8 mouse cellular contexts compared by ENCODE assay signal in the genomic region with DNA sequence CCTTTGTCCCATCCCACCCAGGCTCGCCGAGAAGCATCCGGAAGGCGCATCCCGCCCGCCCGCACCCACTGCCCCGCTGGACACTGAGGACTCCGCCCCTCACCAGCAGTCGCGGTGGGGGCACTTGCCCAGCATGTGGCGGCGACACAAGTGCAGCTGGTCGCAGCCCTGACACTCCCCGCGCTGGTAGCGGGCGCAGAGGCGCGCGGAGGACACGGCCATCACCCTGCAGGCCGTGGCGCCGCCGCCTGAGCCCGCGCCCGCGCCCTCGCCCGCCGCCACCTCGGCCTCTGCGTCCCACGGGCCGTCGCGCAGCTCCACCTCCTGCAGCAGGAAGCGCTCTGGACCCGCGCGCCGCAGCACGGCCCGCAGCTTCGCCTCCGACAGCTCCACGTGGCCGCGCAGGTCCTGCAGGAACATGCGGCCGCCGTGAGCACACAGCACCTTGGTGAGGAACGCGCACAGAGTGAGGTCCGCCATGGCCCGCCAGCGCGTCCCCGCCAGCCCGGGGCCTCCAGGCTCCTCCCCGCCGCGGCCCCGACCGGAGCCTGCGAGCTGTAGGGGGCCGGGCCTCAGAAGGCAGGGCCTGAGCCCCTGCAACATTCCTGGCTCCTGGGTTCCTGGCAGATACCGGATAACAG. TPM values are rescaled to one million over a fixed set of nuclear protein-coding genes. Genes with fewer than 3 reads are reported as not detected.
DNase-seq lines count a peak whose midpoint lies in the region; ATAC-seq and TF ChIP-seq lines count a peak whose summit lies in the region.

A gene (minus strand): TSS at position 499 of the 641 bp plus-strand sequence.

- peak within 1 kb of the TSS; percentile 84 for H3ac ChIP-seq in C2C12 (ENCODE audit: control insufficient read depth, insufficient read length, low read depth)

- peaks cover 41% of the 10 kb centered on the region for H3K36me3 ChIP-seq in C2C12 (ENCODE audit: control insufficient read depth, insufficient read depth)
- H3K36me3 ChIP-seq in heart, embryonic 13.5 days: peaks cover 42% of the 10 kb centered on the region
- H3K36me3 ChIP-seq in kidney, postnatal 0 days (ENCODE audit: insufficient read depth, low read length): peaks cover 17% of the 10 kb centered on the region
- peaks cover 39% of the 10 kb centered on the region for H3K36me3 ChIP-seq in liver, embryonic 13.5 days
- H3K36me3 ChIP-seq in neural tube, embryonic 11.5 days (ENCODE audit: control insufficient read depth, insufficient read depth, low read length): peaks cover 3% of the 10 kb centered on the region

- peak; percentile 93 for ATAC-seq in heart, embryonic 13.5 days (ENCODE audit: extremely low read depth, insufficient number of reproducible peaks, low FRiP score, low TSS enrichment)
- peak; percentile 96 for ATAC-seq in kidney, postnatal 0 days (replicated peaks; ENCODE audit: low FRiP score, low read depth)
- peak; percentile 92 for ATAC-seq in liver, embryonic 13.5 days (ENCODE audit: low read depth)
- ATAC-seq in neural tube, embryonic 11.5 days (ENCODE audit: insufficient read depth, low FRiP score, low TSS enrichment): peak; percentile 94

- DNase-seq in kidney, postnatal 0 days (ENCODE audit: low spot score): peak; percentile 92
- DNase-seq in liver, embryonic 13.5 days: peak; percentile 61
- peak; percentile 89 for DNase-seq in neural tube, embryonic 11.5 days (ENCODE audit: low spot score)
- DNase-seq in telencephalon, adult 2 months (ENCODE audit: low read depth, low spot score): peak; percentile 32

- peak within 1 kb of the TSS; percentile 29; the same call in 1 of the 2 replicates for H3K27ac ChIP-seq in bone marrow, adult 2 months (ENCODE audit: control insufficient read depth, insufficient read depth, low read depth, low read length, poor library complexity)
- peak within 1 kb of the TSS; percentile 60 for H3K27ac ChIP-seq in embryonic fibroblast, embryonic 13.5 days (ENCODE audit: insufficient read depth, low read length)
- peak within 1 kb of the TSS; percentile 98 for H3K27ac ChIP-seq in heart, embryonic 13.5 days (replicated peaks)
- H3K27ac ChIP-seq in kidney, postnatal 0 days: peak within 1 kb of the TSS; percentile 97
- H3K27ac ChIP-seq in liver, embryonic 13.5 days: peak within 1 kb of the TSS; percentile 80
- H3K27ac ChIP-seq in neural tube, embryonic 11.5 days (ENCODE audit: low read depth, low read length): peak within 1 kb of the TSS; percentile 98

- H3K9me3 ChIP-seq in heart, embryonic 13.5 days: peaks cover 6% of the 10 kb centered on the region
- H3K9me3 ChIP-seq in kidney, postnatal 0 days (replicated peaks; ENCODE audit: low read length): no peaks in the 10 kb centered on the region
- no peaks in the 10 kb centered on the region for H3K9me3 ChIP-seq in liver, embryonic 13.5 days (replicated peaks)
- H3K9me3 ChIP-seq in neural tube, embryonic 11.5 days (ENCODE audit: control insufficient read depth, low read length): no peaks in the 10 kb centered on the region

- peak within 1 kb of the TSS; percentile 97 for H3K9ac ChIP-seq in heart, embryonic 13.5 days
- peak within 1 kb of the TSS; percentile 93 for H3K9ac ChIP-seq in kidney, postnatal 0 days (ENCODE audit: low read depth, low read length)
- peak within 1 kb of the TSS; percentile 81 for H3K9ac ChIP-seq in liver, embryonic 13.5 days
- H3K9ac ChIP-seq in neural tube, embryonic 11.5 days (ENCODE audit: low read length): peak within 1 kb of the TSS; percentile 99

- H3K79me2 ChIP-seq in C2C12 (ENCODE audit: control insufficient read depth, insufficient read depth): peaks cover 6% of the 10 kb centered on the region

- H3K79me3 ChIP-seq in C2C12 (ENCODE audit: low read depth): no peaks in the 10 kb centered on the region

- peak; percentile 0 for TF ChIP-seq CTCF in C2C12 (IDR thresholded peaks at IDR 0.05; ENCODE audit: control insufficient read depth, insufficient read depth, insufficient read length)
- TF ChIP-seq CTCF in bone marrow, adult 2 months (IDR thresholded peaks at IDR 0.05; ENCODE audit: control insufficient read depth, insufficient read depth, low read length): no peak
- TF ChIP-seq CTCF in embryonic fibroblast, embryonic 13.5 days (IDR thresholded peaks at IDR 0.05; ENCODE audit: borderline replicate concordance, insufficient read depth, low read length): no peak
- TF ChIP-seq CTCF in kidney, postnatal 0 days (IDR thresholded peaks at IDR 0.05; ENCODE audit: low read depth): no peak

- no peaks in the 10 kb centered on the region; the same call in 1 of the 2 replicates for H3K4me1 ChIP-seq in bone marrow, adult 2 months (ENCODE audit: control insufficient read depth, insufficient read depth, low read length)
- peaks cover 3% of the 10 kb centered on the region; the same call in 1 of the 2 replicates for H3K4me1 ChIP-seq in embryonic fibroblast, embryonic 13.5 days (ENCODE audit: control insufficient read depth, insufficient read depth, low read length)
- H3K4me1 ChIP-seq in heart, embryonic 13.5 days: peaks cover 18% of the 10 kb centered on the region
- H3K4me1 ChIP-seq in kidney, postnatal 0 days (replicated peaks; ENCODE audit: insufficient read depth, low read length): no peaks in the 10 kb centered on the region
- peaks cover 23% of the 10 kb centered on the region for H3K4me1 ChIP-seq in liver, embryonic 13.5 days (replicated peaks)
- peaks cover 2% of the 10 kb centered on the region; the same call in 1 of the 2 replicates for H3K4me1 ChIP-seq in neural tube, embryonic 11.5 days (ENCODE audit: control insufficient read depth, insufficient read depth, low read length)

- no peaks in the 10 kb centered on the region for H3K27me3 ChIP-seq in C2C12 (ENCODE audit: control insufficient read depth, insufficient read depth, insufficient read length)
- H3K27me3 ChIP-seq in heart, embryonic 13.5 days (replicated peaks): no peaks in the 10 kb centered on the region
- no peaks in the 10 kb centered on the region for H3K27me3 ChIP-seq in kidney, postnatal 0 days (ENCODE audit: insufficient read depth, low read length)
- H3K27me3 ChIP-seq in liver, embryonic 13.5 days: no peaks in the 10 kb centered on the region
- H3K27me3 ChIP-seq in neural tube, embryonic 11.5 days (ENCODE audit: control insufficient read depth, insufficient read depth, low read length): no peaks in the 10 kb centered on the region

- under 1% methylated on average over 70 of the region's 70 CpGs for WGBS in bone marrow, adult 2 months
- under 1% methylated on average over 56 of the region's 70 CpGs for WGBS in heart, embryonic 13.5 days
- WGBS in kidney, postnatal 0 days: under 1% methylated on average over 54 of the region's 70 CpGs
- WGBS in liver, embryonic 13.5 days (ENCODE audit: insufficient replicate concordance): under 1% methylated on average over 69 of the region's 70 CpGs
- WGBS in neural tube, embryonic 11.5 days: 0% methylated on average over 45 of the region's 70 CpGs

- peak within 1 kb of the TSS; percentile 45 for H3K4me3 ChIP-seq in C2C12 (ENCODE audit: insufficient read depth, poor library complexity, severe bottlenecking)
- H3K4me3 ChIP-seq in bone marrow, adult 2 months (replicated peaks; ENCODE audit: control insufficient read depth, low read depth, low read length): peak within 1 kb of the TSS; percentile 77
- H3K4me3 ChIP-seq in embryonic fibroblast, embryonic 13.5 days (ENCODE audit: insufficient read depth, low read length): peak within 1 kb of the TSS; percentile 81
- H3K4me3 ChIP-seq in heart, embryonic 13.5 days: peak within 1 kb of the TSS; percentile 90
- peak within 1 kb of the TSS; percentile 90 for H3K4me3 ChIP-seq in kidney, postnatal 0 days (replicated peaks; ENCODE audit: low read depth, low read length)
- peak within 1 kb of the TSS; percentile 79 for H3K4me3 ChIP-seq in liver, embryonic 13.5 days (replicated peaks)
- H3K4me3 ChIP-seq in neural tube, embryonic 11.5 days (ENCODE audit: low read depth, low read length): peak within 1 kb of the TSS; percentile 80

- no peak for TF ChIP-seq POLR2A in bone marrow, adult 2 months (IDR thresholded peaks at IDR 0.05; ENCODE audit: borderline replicate concordance, control insufficient read depth, low read depth, low read length)
- TF ChIP-seq POLR2A in embryonic fibroblast, embryonic 13.5 days (IDR thresholded peaks at IDR 0.05; ENCODE audit: low read depth, low read length): peak; percentile 88

- peak within 1 kb of the TSS; percentile 69 for H3K4me2 ChIP-seq in heart, embryonic 13.5 days
- H3K4me2 ChIP-seq in kidney, postnatal 0 days (ENCODE audit: low read length): peak within 1 kb of the TSS; percentile 80
- peak within 1 kb of the TSS; percentile 92 for H3K4me2 ChIP-seq in liver, embryonic 13.5 days
- H3K4me2 ChIP-seq in neural tube, embryonic 11.5 days (ENCODE audit: low read depth): peak within 1 kb of the TSS; percentile 65

TF ChIP-seq in C2C12, 6 proteins besides CTCF, POLR2A, EP300 and RAD21:
- TF ChIP-seq MYOG (IDR thresholded peaks at IDR 0.05; ENCODE audit: control insufficient read depth, extremely low read depth, insufficient read length): no peak
- no peak for TF ChIP-seq CEBPB (IDR thresholded peaks at IDR 0.05; ENCODE audit: low read depth)
- no peak for TF ChIP-seq FOSL1 (IDR thresholded peaks at IDR 0.05; ENCODE audit: insufficient read depth, low read length, poor library complexity, severe bottlenecking)
- TF ChIP-seq MYOD1 (IDR thresholded peaks at IDR 0.05; ENCODE audit: control insufficient read depth, insufficient read length, low read depth): no peak
- peak; percentile 87 for TF ChIP-seq MAX (IDR thresholded peaks at IDR 0.05)

RNA-seq across cellular contexts. Expression of the gene that starts here (rescaled TPM):
- 1.7 TPM for polyA plus RNA-seq in C2C12 (2012; fragmentation: generic; extraction: Trizol)
- 0.93 and 2.2 TPM in 2 replicates for polyA plus RNA-seq in bone marrow, adult 2 months (2011; ENCODE audit: insufficient read depth, insufficient read length, low replicate concordance, missing spikeins)
- polyA plus RNA-seq in embryonic fibroblast, embryonic 13.5 days (2011; ENCODE audit: insufficient read length, low read depth, missing spikeins): 9.6 and 14.3 TPM in 2 replicates
- 7.6 and 8.0 TPM in 2 replicates for polyA plus RNA-seq in heart, embryonic 13.5 days (2015; fragmentation: Nextera tagmentation; extraction: Ambion mirVana)
- 4.9 and 5.3 TPM in 2 replicates for polyA plus RNA-seq in kidney, postnatal 0 days (2015; fragmentation: Nextera tagmentation; extraction: Ambion mirVana)
- 1.6 and 2.1 TPM in 2 replicates for polyA plus RNA-seq in liver, embryonic 13.5 days (2015; fragmentation: Nextera tagmentation; extraction: Ambion mirVana)
- polyA plus RNA-seq in neural tube, embryonic 11.5 days (2014; fragmentation: Nextera tagmentation; extraction: Ambion mirVana): 15.4 and 17.0 TPM in 2 replicates

Comparison
In these comparisons a context has a peak if more than half of its experiments do, and no peak if none do; other contexts are left out.
1. Peak in every context shown above with its lines: DNase-seq, ATAC-seq, H3K4me3 ChIP-seq and H3K27ac ChIP-seq.
2. H3K27ac ChIP-seq: peak in every context shown above with its lines; median percentile 98 in heart, embryonic 13.5 days; 98 in neural tube, embryonic 11.5 days; 97 in kidney, postnatal 0 days; 80 in liver, embryonic 13.5 days; 60 in embryonic fibroblast, embryonic 13.5 days; 29 in bone marrow, adult 2 months.
3. DNase-seq: peak in every context shown above with its lines; median percentile 92 in kidney, postnatal 0 days; 89 in neural tube, embryonic 11.5 days; 61 in liver, embryonic 13.5 days; 32 in telencephalon, adult 2 months.